23 mouse cellular contexts compared by ENCODE assay signal in the genomic region with DNA sequence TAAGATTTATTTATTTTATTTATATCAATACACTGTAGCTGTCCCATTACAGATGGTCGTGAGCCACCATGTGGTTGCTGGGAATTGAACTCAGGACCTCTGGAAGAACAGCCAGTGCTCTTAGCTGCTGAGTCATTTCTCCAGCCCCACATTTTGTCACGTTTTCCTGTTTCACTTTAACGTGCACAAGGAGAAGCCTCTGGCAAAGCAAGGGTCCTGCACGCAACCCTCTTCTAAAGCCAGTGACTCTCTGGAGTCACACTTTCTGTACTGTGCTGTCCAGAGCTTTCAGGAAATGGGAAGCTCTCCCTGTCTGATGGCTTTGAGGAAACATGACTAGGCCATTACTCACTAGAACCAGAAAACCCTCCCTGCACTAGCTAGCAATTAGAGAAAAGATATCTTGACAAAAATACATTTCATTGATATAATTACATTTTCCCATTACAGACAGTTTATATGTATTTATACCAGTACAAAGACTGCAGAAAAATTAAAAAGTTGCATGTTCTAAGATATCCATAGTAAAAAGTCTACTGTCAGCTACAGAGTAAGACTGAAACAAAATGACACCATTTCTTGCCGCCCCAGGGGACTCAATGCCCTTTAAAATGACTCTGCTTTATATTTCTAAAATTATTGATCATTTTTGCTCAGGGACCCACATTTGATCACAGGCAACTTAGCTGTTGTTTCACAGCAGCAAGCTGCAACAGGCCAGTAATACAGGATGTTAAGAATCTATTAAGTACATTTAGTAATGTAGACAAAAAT.
A peak's percentile ranks its signal among the peaks of the same experiment; 100 is the strongest.
DNase-seq lines count a peak whose midpoint lies in the region; ATAC-seq and TF ChIP-seq lines count a peak whose summit lies in the region.
"Had no signal": no experiment of that assay in that cellular context is flagged by ENCODE, and none has a peak within 500 bp of the region (broad histone marks: within the 10 kb centered on the region; RNA-seq: fewer than 3 reads in every experiment).

No protein-coding gene starts in this region.

- WGBS in macrophage (ENCODE audit: missing documents), result 37% methylated on average over 5 of the region's 5 CpGs

- DNase-seq in 3134 (ENCODE audit: extremely low read depth, insufficient read length, low spot score) (peak; percentile 45), 416B (ENCODE audit: low read depth) (peak; percentile 67), adipocyte (ENCODE audit: low spot score) (peak; percentile 58)
- no peak for DNase-seq in left cerebral cortex, adult 2 months (ENCODE audit: extremely low spot score in 1 of 2, low spot score in 2 of 2)
- no peak for DNase-seq in heart, postnatal 4 days
- DNase-seq: adrenal gland, postnatal 14 days; cerebellum, adult 8-10 months; cerebellum, postnatal 36 days; gastrocnemius, postnatal 10 days; heart, adult 2 months; heart, postnatal 36 days; kidney, adult 2 months; kidney, postnatal 14 days; liver; lung, postnatal 10 days; thymus, adult 18-20 months had no signal

- no peak overlapping the region for H3K4me3 ChIP-seq in macrophage (ENCODE audit: inconsistent target)
- H3K4me3 ChIP-seq in left cerebral cortex, adult 2 months, result no peak overlapping the region
- H3K4me3 ChIP-seq: forebrain, embryonic 15.5 days; heart, adult 2 months; heart, embryonic 13.5 days; limb, embryonic 10.5 days; midbrain, embryonic 15.5 days had no signal

- TF ChIP-seq CTCF in left cerebral cortex, adult 2 months (IDR thresholded peaks at IDR 0.05), result no peak

- no peak for ATAC-seq in erythroblast, adult 5-6 weeks (replicated peaks; ENCODE audit: low FRiP score, poor library complexity, severe bottlenecking)
- ATAC-seq: forebrain, embryonic 15.5 days; midbrain, embryonic 15.5 days had no signal

- intact Hi-C loops in left cerebral cortex, adult 2 months (cut with DNase I), result no loop called here

- no peaks in the 10 kb centered on the region for H3K79me2 ChIP-seq in macrophage (ENCODE audit: inconsistent target)

- H3K27ac ChIP-seq in macrophage, result peak overlapping the region; percentile 53
- no peak overlapping the region for H3K27ac ChIP-seq in left cerebral cortex, adult 2 months
- H3K27ac ChIP-seq: forebrain, embryonic 15.5 days; heart, adult 2 months; heart, embryonic 13.5 days; hindbrain, embryonic 14.5 days; limb, embryonic 10.5 days; midbrain, embryonic 15.5 days had no signal

- H3K36me3 ChIP-seq in macrophage (ENCODE audit: inconsistent target), result no peaks in the 10 kb centered on the region
- H3K36me3 ChIP-seq: forebrain, embryonic 15.5 days; midbrain, embryonic 15.5 days had no signal

Comparison
In these comparisons a context has a peak if more than half of its experiments do, and no peak if none do; other contexts are left out.
1. DNase-seq: peak in 3134 (single experiment), 416B (single experiment) and adipocyte (single experiment); none in left cerebral cortex, adult 2 months (0 of 2) and heart, postnatal 4 days (single experiment).